Mouse (Mus musculus) embryonic fibroblast, embryonic 13.5 days (primary cell): Measurements from ENCODE around the gene Foxa3. TPM values are rescaled to one million over a fixed set of nuclear protein-coding genes. Genes with fewer than 3 reads are reported as not detected.

ENCODE experiments used
- H3K27ac ChIP-seq: 2 replicates; pipeline ENCODE4 v1.5.1; 2012; ENCODE audit warnings: low read length, control low read depth, inconsistent platforms; ENCODE audit not compliant: insufficient read depth
- H3K4me1 ChIP-seq: 2 replicates; pipeline ENCODE4 v1.6.1; 2011; ENCODE audit warnings: low read length; ENCODE audit not compliant: control insufficient read depth, insufficient read depth
- H3K4me3 ChIP-seq: 2 replicates; pipeline ENCODE4 v1.5.1; 2011; ENCODE audit warnings: mild to moderate bottlenecking, control low read depth, low read length; ENCODE audit not compliant: insufficient read depth
- CTCF ChIP-seq: IDR thresholded peaks from 2 replicates; pipeline ENCODE4 v1.5.1; 2011; ENCODE audit warnings: mild to moderate bottlenecking, control low read depth, low read length, moderate library complexity, borderline replicate concordance; ENCODE audit not compliant: insufficient read depth
- POLR2A ChIP-seq: IDR thresholded peaks from 2 replicates; pipeline ENCODE4 v1.6.1; 2011; ENCODE audit warnings: low read depth, mild to moderate bottlenecking, control low read depth, low read length, moderate library complexity
- polyA plus RNA-seq: library from polyadenylated mRNA; stranded (reverse); fragments of >200 nt; gene quantifications from 2 replicates; pipeline ENCODE4 v1.2.4, GENCODE M21; 2011; ENCODE audit warnings: low read depth; ENCODE audit not compliant: missing spikeins, insufficient read length

Foxa3 gene
- polyA plus RNA-seq, 1 experiment = not detected

GRCm38 (mm10) chr7:19012882-19013281 lies 10.5 kb downstream of the Foxa3 start:
- Histone ChIP-seq H3K4me1 (no peaks in the 10 kb centered on the region), H3K4me3 (no peak overlapping the region), H3K27ac (no peak overlapping the region)
- TF ChIP-seq POLR2A (no peak), CTCF (no peak)

- no peak overlapping the region for H3K4me3 ChIP-seq
- H3K27ac ChIP-seq = no peak overlapping the region
- TF ChIP-seq CTCF = no peak
- no peak for TF ChIP-seq POLR2A
Measured at GRCm38 (mm10) chr7:19012025-19012621, 11.2 kb downstream of the Foxa3 start.

GRCm38 (mm10) chr7:19010581-19010980 lies 12.8 kb downstream of the Foxa3 start:
- TF ChIP-seq POLR2A (no peak), CTCF (no peak)
- Histone ChIP-seq H3K4me1 (peaks cover 1% of the 10 kb centered on the region; the same call in 1 of the 2 replicates), H3K27ac (no peak overlapping the region), H3K4me3 (no peak overlapping the region)

More at GRCm38 (mm10) chr7:19012025-19012621, 11.2 kb downstream of the Foxa3 start:
- H3K4me1 ChIP-seq = no peaks in the 10 kb centered on the region

- Histone ChIP-seq H3K27ac (no peak overlapping the region), H3K4me1 (peaks cover 5% of the 10 kb centered on the region; the same call in 1 of the 2 replicates), H3K4me3 (no peak overlapping the region)
- TF ChIP-seq CTCF (no peak), POLR2A (no peak)
Measured at GRCm38 (mm10) chr7:19007026-19007977, 16.0 kb downstream of the Foxa3 start.

- Histone ChIP-seq H3K4me3 (no peak overlapping the region), H3K4me1 (peaks cover 5% of the 10 kb centered on the region; the same call in 1 of the 2 replicates), H3K27ac (no peak overlapping the region)
- TF ChIP-seq POLR2A (no peak), CTCF (peak; percentile 95)
Measured at GRCm38 (mm10) chr7:19006476-19006875, 16.9 kb downstream of the Foxa3 start.

GRCm38 (mm10) chr7:19005417-19006121 lies 17.8 kb downstream of the Foxa3 start:
- H3K4me1 ChIP-seq = peaks cover 5% of the 10 kb centered on the region; the same call in 1 of the 2 replicates
- no peak overlapping the region for H3K27ac ChIP-seq
- TF ChIP-seq CTCF = no peak
- TF ChIP-seq POLR2A = no peak

GRCm38 (mm10) chr7:19004631-19005079 lies 18.7 kb downstream of the Foxa3 start:
- peak overlapping the region; percentile 70 for H3K4me3 ChIP-seq
- H3K4me1 ChIP-seq = peaks cover 5% of the 10 kb centered on the region; the same call in 1 of the 2 replicates
- TF ChIP-seq POLR2A (no peak), CTCF (no peak)
- peak overlapping the region; percentile 48 for H3K27ac ChIP-seq

More at GRCm38 (mm10) chr7:19005417-19006121, 17.8 kb downstream of the Foxa3 start:
- H3K4me3 ChIP-seq = peak overlapping the region; percentile 70; the same call in 1 of the 2 replicates

GRCm38 (mm10) chr7:19003902-19004630 lies 19.3 kb downstream of the Foxa3 start, which contains the start of gene Irf2bp1:
Gene Irf2bp1, plus strand, starts transcription at chr7:19004044.
- Histone ChIP-seq H3K4me3 (peak within 1 kb of the TSS; percentile 70), H3K4me1 (peaks cover 5% of the 10 kb centered on the region; the same call in 1 of the 2 replicates), H3K27ac (peak within 1 kb of the TSS; percentile 92)
- TF ChIP-seq CTCF (no peak), POLR2A (peak; percentile 48)

- peaks cover 5% of the 10 kb centered on the region; the same call in 1 of the 2 replicates for H3K4me1 ChIP-seq
- peak overlapping the region; percentile 33; the same call in 1 of the 2 replicates for H3K4me3 ChIP-seq
- TF ChIP-seq POLR2A (peak; percentile 76), CTCF (no peak)
- H3K27ac ChIP-seq = peak overlapping the region; percentile 58
Measured at GRCm38 (mm10) chr7:19002848-19003498, 20.4 kb downstream of the Foxa3 start.
